Mouse (Mus musculus) retina, postnatal 1 day (tissue): ENCODE data around the gene Nop58.
"Not testable (repeated sequence)": the region's sequence is repeated elsewhere in the genome, so short reads cannot be mapped to it uniquely, and the experiment has no call there.

Experiments
- DNase-seq: peaks from one replicate; pipeline ENCODE4 v3.0.0-alpha.2; 2012

The Nop58 gene

GRCm38 (mm10) chr1:59725661-59726060 is 40.9 kb downstream of the Nop58 start:
- no peak for DNase-seq

GRCm38 (mm10) chr1:59730106-59730505 is 45.3 kb downstream of the Nop58 start:
- DNase-seq = no peak

- no peak for DNase-seq
Observed at GRCm38 (mm10) chr1:59730737-59731136, 46.0 kb downstream of the Nop58 start.

GRCm38 (mm10) chr1:59734076-59734475 is 49.3 kb downstream of the Nop58 start:
- no peak for DNase-seq

GRCm38 (mm10) chr1:59738768-59739414 is 54.1 kb downstream of the Nop58 start:
- DNase-seq = no peak

GRCm38 (mm10) chr1:59739577-59740354 is 55.0 kb downstream of the Nop58 start:
- DNase-seq = no peak

GRCm38 (mm10) chr1:59749047-59749446 is 64.3 kb downstream of the Nop58 start:
- no peak for DNase-seq

GRCm38 (mm10) chr1:59749724-59750123 is 65.0 kb downstream of the Nop58 start:
- not testable (repeated sequence) for DNase-seq

GRCm38 (mm10) chr1:59755298-59755697 is 70.5 kb downstream of the Nop58 start:
- no peak for DNase-seq

- peak; percentile 16 for DNase-seq
Observed at GRCm38 (mm10) chr1:59758325-59758724, 73.6 kb downstream of the Nop58 start.

- DNase-seq = no peak
Observed at GRCm38 (mm10) chr1:59762208-59762607, 77.4 kb downstream of the Nop58 start.

GRCm38 (mm10) chr1:59762651-59763163 is 77.9 kb downstream of the Nop58 start:
- peak; percentile 84 for DNase-seq

- DNase-seq = peak; percentile 93
Observed at GRCm38 (mm10) chr1:59763164-59763768, 78.5 kb downstream of the Nop58 start, which contains the start of gene Bmpr2. Bmpr2 (plus strand) TSS chr1:59763400.

GRCm38 (mm10) chr1:59763781-59764251 is 79.0 kb downstream of the Nop58 start:
- DNase-seq = no peak

GRCm38 (mm10) chr1:59764407-59764971 is 79.7 kb downstream of the Nop58 start:
- DNase-seq = peak; percentile 58

- DNase-seq = no peak
Observed at GRCm38 (mm10) chr1:59765279-59765678, 80.5 kb downstream of the Nop58 start.

GRCm38 (mm10) chr1:59766626-59767025 is 81.9 kb downstream of the Nop58 start:
- no peak for DNase-seq
